Mouse (Mus musculus) hindbrain, postnatal 0 days (tissue): ENCODE measurements around the gene Mark1. TPM values are rescaled to one million over a fixed set of nuclear protein-coding genes. Genes with fewer than 3 reads are reported as not detected.

ENCODE experiments used
- ATAC-seq: fragments of 200-750 bp; cut with Nextera tagmentation; 2 replicates; pipeline ENCODE4 v1.8.0; 2017; ENCODE audit warnings: mild to moderate bottlenecking, moderate TSS enrichment, moderate library complexity
- DNase-seq: peaks from one replicate; pipeline ENCODE4 v3.0.0-alpha.2; 2015; ENCODE audit warnings: low spot score
- H3K27ac ChIP-seq: fragments of 300-500 bp; sonication (generic); 2 replicates; pipeline ENCODE4 v1.5.1; 2014; ENCODE audit warnings: mild to moderate bottlenecking
- H3K27me3 ChIP-seq: fragments of 300-500 bp; sonication (generic); 2 replicates; pipeline ENCODE4 v1.6.1; 2014; ENCODE audit warnings: low read length, mixed read lengths; ENCODE audit not compliant: insufficient read depth
- H3K36me3 ChIP-seq: fragments of 300-500 bp; sonication (generic); 2 replicates; pipeline ENCODE4 v1.6.1; 2014; ENCODE audit warnings: low read length, mixed read lengths; ENCODE audit not compliant: insufficient read depth
- H3K4me1 ChIP-seq: fragments of 300-500 bp; sonication (generic); 2 replicates; pipeline ENCODE4 v1.6.1; 2014; ENCODE audit warnings: antibody characterized with exemption, low read length, mixed read lengths; ENCODE audit not compliant: insufficient read depth
- H3K4me2 ChIP-seq: fragments of 300-500 bp; sonication (generic); 2 replicates; pipeline ENCODE4 v1.6.1; 2014; ENCODE audit warnings: low read depth, mild to moderate bottlenecking, low read length, moderate library complexity, mixed read lengths
- H3K4me3 ChIP-seq: fragments of 300-500 bp; sonication (generic); 2 replicates; pipeline ENCODE4 v1.5.1; 2014; ENCODE audit warnings: low read length
- H3K9ac ChIP-seq: fragments of 300-500 bp; sonication (generic); replicated peaks from 2 replicates; pipeline ENCODE4 v1.6.1; 2014; ENCODE audit warnings: mild to moderate bottlenecking, low read length, moderate library complexity, mixed read lengths
- H3K9me3 ChIP-seq: fragments of 300-500 bp; sonication (generic); 2 replicates; pipeline ENCODE4 v1.6.1; 2016; ENCODE audit warnings: low read length, mixed read lengths
- CTCF ChIP-seq: IDR thresholded peaks from 2 replicates; pipeline ENCODE4 v1.5.1; 2016; ENCODE audit warnings: antibody characterized with exemption, control low read depth, low read depth
- WGBS: fragments of 180-500 bp; shearing (Covaris S2); extraction: QIAGEN DNeasy Blood & Tissue Kit; methylation state at CpG from one replicate; pipeline ENCODE4 v1.1.7; 2014; 5-methylcytosine and 5-hydroxymethylcytosine counted together
- polyA plus RNA-seq: library from polyadenylated mRNA; unstranded; fragments of >200 nt; fragmentation: Nextera tagmentation; extraction: Ambion mirVana; gene quantifications from 2 replicates; pipeline ENCODE4 v1.2.1, GENCODE M21; 2015
- total RNA-seq: library from RNA; depleted of rRNA; stranded (reverse); fragments of >200 nt; gene quantifications from 2 replicates; pipeline ENCODE4 v1.2.3, GENCODE M21; 2014; rRNA removed

The Mark1 gene
- total and polyA plus RNA-seq, 2 experiments from 2014 or later: 11.6 to 53.4 TPM

DNA sequence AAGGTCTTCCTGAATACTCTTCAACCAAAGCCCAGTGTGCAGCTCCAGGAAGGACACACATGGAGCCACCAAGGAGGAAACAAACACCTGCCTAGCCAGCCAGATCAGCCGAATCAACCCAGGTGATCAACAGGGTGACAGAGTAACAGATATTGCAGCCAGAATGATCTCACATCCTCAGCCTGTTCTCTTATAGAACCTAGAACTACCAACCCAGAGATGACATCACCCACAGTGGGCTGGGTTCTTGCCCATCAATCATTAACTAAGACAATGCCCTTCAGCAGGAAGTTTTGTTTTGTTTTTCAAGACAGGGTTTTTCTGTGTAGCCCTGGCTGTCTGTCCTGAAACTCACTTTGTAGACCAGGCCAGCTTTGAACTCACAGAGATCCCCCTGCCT, 141.1 kb downstream of the Mark1 start:
- no peak overlapping the region for H3K4me2 ChIP-seq
- H3K9me3 ChIP-seq: no peaks in the 10 kb centered on the region
- ATAC-seq (no peak), DNase-seq (no peak)
- no peak overlapping the region for H3K27ac ChIP-seq
- no peaks in the 10 kb centered on the region for H3K36me3 ChIP-seq
- H3K27me3 ChIP-seq: no peaks in the 10 kb centered on the region
- H3K9ac ChIP-seq: no peak overlapping the region
- no peaks in the 10 kb centered on the region for H3K4me1 ChIP-seq
- whole genome bisulfite sequencing: 85% methylated on average over 1 of the region's 1 CpGs
- H3K4me3 ChIP-seq: no peak overlapping the region
- TF ChIP-seq CTCF: no peak

DNA sequence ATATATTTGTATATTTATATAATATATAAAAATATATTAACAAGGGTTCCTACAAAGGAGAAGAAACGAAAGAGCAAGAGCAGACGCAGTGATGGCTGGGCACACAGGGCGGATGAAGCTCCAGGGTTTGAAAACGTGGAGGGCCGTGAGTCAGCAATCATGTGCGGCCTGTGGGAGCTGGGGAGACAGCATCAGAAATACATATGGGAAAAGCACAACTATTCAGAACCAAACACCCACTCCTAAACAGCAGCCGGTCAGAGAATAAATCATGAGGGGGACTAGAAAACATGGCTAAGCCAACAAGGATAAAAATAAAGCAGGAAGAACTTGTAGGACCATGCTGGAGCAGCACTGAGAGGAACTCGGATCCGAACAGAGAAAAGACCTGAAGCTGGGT, 142.2 kb downstream of the Mark1 start:
- TF ChIP-seq CTCF: no peak
- no peaks in the 10 kb centered on the region for H3K9me3 ChIP-seq
- no peaks in the 10 kb centered on the region for H3K36me3 ChIP-seq
- no peak overlapping the region for H3K27ac ChIP-seq
- no peak for DNase-seq
- ATAC-seq: no peak
- no peaks in the 10 kb centered on the region for H3K27me3 ChIP-seq
- H3K4me3 ChIP-seq: no peak overlapping the region
- no peak overlapping the region for H3K4me2 ChIP-seq
- H3K4me1 ChIP-seq: 0 out of 2 replicates have a peak, but pooled peaks cover under 1% of the 10 kb centered on the region
- WGBS: 88% methylated on average over 9 of the region's 9 CpGs
- no peak overlapping the region for H3K9ac ChIP-seq

DNA sequence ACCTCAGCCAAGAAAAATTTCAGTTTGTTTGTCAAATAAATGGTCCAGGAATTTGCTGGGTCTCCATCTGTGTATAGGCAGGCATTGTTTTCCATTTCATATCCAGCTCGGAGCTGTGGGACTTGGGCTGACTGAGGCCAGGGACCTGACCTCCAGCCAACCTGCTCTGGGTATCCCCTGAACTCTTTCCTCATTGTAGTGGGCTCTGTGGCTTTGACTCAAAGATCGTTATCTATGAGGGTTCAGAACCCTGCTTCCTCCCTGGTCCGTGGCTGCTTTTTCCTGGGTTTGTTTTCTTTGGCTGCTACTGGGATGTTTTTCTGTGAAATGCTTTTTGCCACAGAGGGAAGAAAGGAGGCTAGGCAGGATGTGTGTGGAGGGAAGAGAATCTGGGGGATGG, 145.4 kb downstream of the Mark1 start:
- no peak overlapping the region for H3K4me3 ChIP-seq
- H3K27ac ChIP-seq: no peak overlapping the region
- 0 out of 2 replicates have a peak, but pooled peaks cover 5% of the 10 kb centered on the region for H3K4me1 ChIP-seq
- no peaks in the 10 kb centered on the region for H3K36me3 ChIP-seq
- TF ChIP-seq CTCF: no peak
- WGBS: 67% methylated on average over 3 of the region's 3 CpGs
- no peak for DNase-seq
- no peak for ATAC-seq
- no peaks in the 10 kb centered on the region for H3K27me3 ChIP-seq
- no peak overlapping the region for H3K9ac ChIP-seq
- H3K9me3 ChIP-seq: no peaks in the 10 kb centered on the region
- H3K4me2 ChIP-seq: no peak overlapping the region

DNA sequence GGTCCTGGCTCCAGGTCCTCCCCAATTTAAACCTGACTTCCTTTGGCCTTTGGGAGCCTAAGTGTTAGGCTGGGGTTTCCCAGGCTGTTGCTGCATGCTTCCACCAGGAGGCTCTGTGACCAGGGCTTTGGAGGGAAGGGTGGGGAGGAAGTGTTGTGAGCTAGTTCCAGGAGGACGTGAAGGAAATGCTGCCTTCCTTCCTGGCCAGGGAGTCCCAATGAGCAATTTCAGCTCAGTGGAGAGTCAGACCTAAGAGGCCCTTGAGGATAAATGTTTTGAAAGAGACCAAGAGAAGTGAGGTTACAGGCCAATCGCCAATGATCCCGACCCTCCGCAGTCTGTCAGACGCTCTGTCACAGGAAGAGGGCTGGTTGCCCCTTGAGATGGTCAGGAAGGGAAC, 146.0 kb downstream of the Mark1 start:
- H3K27ac ChIP-seq: no peak overlapping the region
- WGBS: 27% methylated on average over 5 of the region's 5 CpGs
- peak; percentile 55 for ATAC-seq

DNA sequence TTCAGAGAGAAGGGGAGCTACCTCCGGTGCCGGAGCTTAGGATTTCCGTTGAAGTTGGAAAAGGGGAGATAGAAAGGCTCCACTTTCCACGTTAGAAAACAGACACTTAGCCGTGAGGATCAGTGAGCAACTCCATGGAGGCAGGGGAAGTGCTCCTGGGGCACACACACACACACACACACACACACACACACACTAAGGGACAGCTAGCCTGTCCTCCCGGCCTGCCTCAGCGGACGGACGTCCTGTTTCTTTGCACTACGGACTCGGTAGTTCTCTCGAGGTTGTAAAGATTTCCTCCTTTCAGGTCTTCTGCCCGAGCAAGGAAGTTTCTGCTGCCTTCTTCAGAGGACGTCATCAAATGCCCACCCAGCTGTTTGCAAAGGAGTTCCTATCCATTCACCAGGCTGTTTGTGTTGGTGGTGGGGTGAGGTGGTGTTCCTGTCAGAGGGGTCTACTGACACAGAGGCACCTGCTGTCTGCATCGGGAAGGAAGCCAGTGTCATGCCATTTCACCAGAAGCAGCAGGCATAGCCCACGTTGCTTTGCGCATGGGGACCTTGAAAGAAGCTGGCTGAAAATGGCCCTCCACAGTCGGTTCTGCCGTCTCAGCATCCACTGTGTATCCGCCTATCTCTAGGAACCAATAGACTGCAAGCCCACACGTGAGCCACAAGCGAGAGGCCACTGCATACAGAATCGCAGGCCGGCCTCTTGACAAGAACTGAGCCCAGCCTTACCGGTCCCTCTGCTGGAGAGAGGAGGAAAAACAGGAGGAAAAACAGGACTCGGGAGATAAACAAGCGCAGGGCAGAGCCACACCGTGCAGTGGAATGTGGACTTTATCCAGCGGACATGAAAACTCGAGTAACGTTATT, 147.4 kb downstream of the Mark1 start:
- Histone ChIP-seq H3K4me2 (peak overlapping the region; percentile 40), H3K27ac (peak overlapping the region; percentile 32), H3K4me3 (0 out of 2 replicates have a peak overlapping the region, but pooled peaks have one; percentile 1), H3K9ac (no peak overlapping the region), H3K27me3 (no peaks in the 10 kb centered on the region), H3K9me3 (no peaks in the 10 kb centered on the region), H3K4me1 (0 out of 2 replicates have a peak, but pooled peaks cover 5% of the 10 kb centered on the region), H3K36me3 (no peaks in the 10 kb centered on the region)
- TF ChIP-seq CTCF: peak; percentile 88
- 20% methylated on average over 31 of the region's 31 CpGs for WGBS
- DNase-seq (peak; percentile 92), ATAC-seq (peak; percentile 98)

More for the DNA sequence above, 146.0 kb downstream of the Mark1 start:
- Histone ChIP-seq H3K4me1 (0 out of 2 replicates have a peak, but pooled peaks cover 5% of the 10 kb centered on the region), H3K36me3 (no peaks in the 10 kb centered on the region), H3K9ac (no peak overlapping the region), H3K27me3 (no peaks in the 10 kb centered on the region), H3K9me3 (no peaks in the 10 kb centered on the region), H3K4me3 (no peak overlapping the region), H3K4me2 (peak overlapping the region; percentile 28)
- peak; percentile 59 for DNase-seq
- TF ChIP-seq CTCF: peak; percentile 88

DNA sequence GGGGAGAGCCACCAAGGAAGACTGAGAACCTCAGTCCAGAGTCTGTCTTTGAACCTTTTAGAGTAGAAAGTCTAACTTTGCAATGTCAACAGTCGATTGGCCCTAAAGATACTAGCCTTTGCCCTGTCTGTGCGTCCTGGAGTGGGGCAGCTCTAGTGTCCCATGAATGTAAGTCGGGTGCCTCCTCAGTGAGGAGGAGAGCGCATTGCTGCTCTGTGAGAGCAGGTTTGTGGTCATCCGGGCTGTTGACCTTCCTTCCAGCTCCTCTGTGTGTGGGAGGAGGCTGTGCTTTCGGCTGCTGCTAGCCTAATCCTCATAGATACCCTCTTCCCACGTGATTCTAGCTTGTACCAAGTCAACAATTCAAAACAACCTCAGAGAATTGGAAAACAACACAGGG, 148.2 kb downstream of the Mark1 start:
- H3K9me3 ChIP-seq: no peaks in the 10 kb centered on the region
- peaks cover 10% of the 10 kb centered on the region; the same call in 1 of the 2 replicates for H3K4me1 ChIP-seq
- no peak for TF ChIP-seq CTCF
- H3K27ac ChIP-seq: no peak overlapping the region
- no peak overlapping the region for H3K4me3 ChIP-seq
- H3K4me2 ChIP-seq: no peak overlapping the region
- 63% methylated on average over 7 of the region's 7 CpGs for WGBS
- no peaks in the 10 kb centered on the region for H3K27me3 ChIP-seq
- no peak overlapping the region for H3K9ac ChIP-seq
- H3K36me3 ChIP-seq: no peaks in the 10 kb centered on the region
- DNase-seq (no peak), ATAC-seq (no peak)

DNA sequence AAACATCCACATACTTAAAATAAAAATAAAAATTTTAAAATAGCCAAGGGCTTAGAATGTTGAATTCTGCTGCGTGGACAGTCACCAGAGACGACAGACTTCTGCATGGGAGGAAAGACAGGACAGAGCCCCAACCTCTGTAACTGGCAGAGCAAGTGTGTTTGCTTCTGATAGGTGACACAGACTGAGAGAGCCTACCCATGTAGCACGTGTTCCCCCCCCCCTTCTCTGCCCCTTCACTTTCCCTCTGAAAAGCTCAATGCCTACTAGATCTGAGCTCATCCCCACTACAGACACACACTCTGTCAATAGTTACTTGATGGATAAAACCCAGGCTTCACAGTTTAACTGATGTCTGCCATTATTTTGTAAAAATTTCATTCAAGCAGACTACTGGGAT, 152.4 kb downstream of the Mark1 start:
- Histone ChIP-seq H3K4me3 (no peak overlapping the region), H3K36me3 (no peaks in the 10 kb centered on the region), H3K4me1 (peaks cover 18% of the 10 kb centered on the region), H3K27me3 (no peaks in the 10 kb centered on the region), H3K9ac (no peak overlapping the region), H3K9me3 (no peaks in the 10 kb centered on the region), H3K4me2 (no peak overlapping the region), H3K27ac (no peak overlapping the region)
- WGBS: 58% methylated on average over 3 of the region's 3 CpGs
- no peak for TF ChIP-seq CTCF
- no peak for ATAC-seq
- DNase-seq: no peak

Other genes starting within 250 kb of the Mark1 start
- 0.21 TPM in 1 of 2 replicates, not detected in the other for gene Marc1, start 188.3 kb downstream of the Mark1 start, total RNA-seq
- gene Marc1, start 188.3 kb downstream of the Mark1 start, polyA plus RNA-seq: 0.25 and 0.33 TPM in 2 replicates
- 56.6 and 62.1 TPM in 2 replicates for gene Marc2, start 153.1 kb downstream of the Mark1 start, total RNA-seq
- 151 TPM in 2 replicates for gene Marc2, start 153.1 kb downstream of the Mark1 start, polyA plus RNA-seq
- gene C130074G19Rik, start 116.4 kb downstream of the Mark1 start, total RNA-seq: 4.2 and 6.6 TPM in 2 replicates
- gene C130074G19Rik, start 116.4 kb downstream of the Mark1 start, polyA plus RNA-seq: 1.1 TPM in 2 replicates
- gene Rab3gap2, start 204.5 kb upstream of the Mark1 start, total RNA-seq: 31.7 and 34.4 TPM in 2 replicates
- 19.3 and 19.7 TPM in 2 replicates for gene Rab3gap2, start 204.5 kb upstream of the Mark1 start, polyA plus RNA-seq